Mouse (Mus musculus) c-Kit-positive CD71-positive TER-119-positive erythroid progenitor cells, embryonic 14.5 days (primary cell): ENCODE data around the gene Ppm1l.

Experiments
- DNase-seq: peaks from one replicate; pipeline ENCODE4 v3.0.0-alpha.2; 2013; ENCODE audit warnings: low spot score

Ppm1l gene

GRCm38 (mm10) chr3:69490981-69491681 lies 174.5 kb downstream of the Ppm1l start:
- no peak for DNase-seq

GRCm38 (mm10) chr3:69494233-69495010 lies 177.8 kb downstream of the Ppm1l start:
- no peak for DNase-seq

- no peak for DNase-seq
Observed at GRCm38 (mm10) chr3:69497178-69497577, 180.5 kb downstream of the Ppm1l start.

GRCm38 (mm10) chr3:69502009-69502408 lies 185.3 kb downstream of the Ppm1l start:
- DNase-seq: no peak

GRCm38 (mm10) chr3:69502527-69502926 lies 185.9 kb downstream of the Ppm1l start:
- no peak for DNase-seq

GRCm38 (mm10) chr3:69505090-69505489 lies 188.4 kb downstream of the Ppm1l start:
- no peak for DNase-seq

GRCm38 (mm10) chr3:69506352-69506751 lies 189.7 kb downstream of the Ppm1l start:
- DNase-seq: no peak

- no peak for DNase-seq
Observed at GRCm38 (mm10) chr3:69509411-69509952, 192.8 kb downstream of the Ppm1l start.

GRCm38 (mm10) chr3:69511881-69512280 lies 195.2 kb downstream of the Ppm1l start:
- DNase-seq: no peak

- no peak for DNase-seq
Observed at GRCm38 (mm10) chr3:69512402-69512801, 195.7 kb downstream of the Ppm1l start.

GRCm38 (mm10) chr3:69515730-69516350 lies 199.2 kb downstream of the Ppm1l start:
- no peak for DNase-seq

- DNase-seq: no peak
Observed at GRCm38 (mm10) chr3:69519188-69519587, 202.5 kb downstream of the Ppm1l start.

- no peak for DNase-seq
Observed at GRCm38 (mm10) chr3:69519789-69520558, 203.3 kb downstream of the Ppm1l start.

GRCm38 (mm10) chr3:69522270-69522669 lies 205.6 kb downstream of the Ppm1l start:
- DNase-seq: no peak

- DNase-seq: no peak
Observed at GRCm38 (mm10) chr3:69524356-69525071, 207.9 kb downstream of the Ppm1l start.

GRCm38 (mm10) chr3:69525072-69525529 lies 208.4 kb downstream of the Ppm1l start:
- no peak for DNase-seq

- DNase-seq: no peak
Observed at GRCm38 (mm10) chr3:69527384-69527783, 210.7 kb downstream of the Ppm1l start.

GRCm38 (mm10) chr3:69529576-69529975 lies 212.9 kb downstream of the Ppm1l start:
- no peak for DNase-seq

- DNase-seq: no peak
Observed at GRCm38 (mm10) chr3:69531511-69531910, 214.8 kb downstream of the Ppm1l start.

GRCm38 (mm10) chr3:69532687-69533086 lies 216.0 kb downstream of the Ppm1l start:
- DNase-seq: no peak

GRCm38 (mm10) chr3:69535486-69535885 lies 218.8 kb downstream of the Ppm1l start:
- DNase-seq: no peak
